8 mouse cellular contexts compared by ENCODE assay signal in the genomic region with DNA sequence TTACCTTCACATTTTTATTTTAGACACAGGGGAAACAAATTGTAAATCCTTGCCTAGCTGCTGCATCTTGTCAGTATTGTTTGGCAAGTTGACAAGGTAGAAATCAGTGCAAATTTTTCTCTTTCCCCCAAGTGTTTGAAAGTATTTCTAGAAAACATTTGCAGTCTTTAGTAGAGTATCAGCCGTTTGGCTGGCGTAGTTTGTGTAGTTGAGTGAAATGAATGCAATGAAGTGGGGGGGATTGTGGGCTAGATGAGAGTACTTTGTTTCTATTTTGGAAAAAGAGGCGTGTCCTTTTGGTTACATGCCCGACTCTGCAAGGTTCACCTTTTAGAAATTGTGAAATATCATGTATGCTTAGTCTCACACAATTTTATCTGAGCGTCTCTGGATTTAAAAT. TPM values are rescaled to one million over a fixed set of nuclear protein-coding genes. Genes with fewer than 3 reads are reported as not detected.
DNase-seq lines count a peak whose midpoint lies in the region; ATAC-seq and TF ChIP-seq lines count a peak whose summit lies in the region.

No protein-coding gene starts in this region.

- H3K9ac ChIP-seq in intestine, embryonic 15.5 days, result peak overlapping the region; percentile 87; the same call in 1 of the 2 replicates
- peak overlapping the region; percentile 91 for H3K9ac ChIP-seq in midbrain, embryonic 11.5 days (ENCODE audit: low read length)

- H3K9me3 ChIP-seq in forebrain, embryonic 10.5 days, result no peaks in the 10 kb centered on the region
- no peaks in the 10 kb centered on the region for H3K9me3 ChIP-seq in intestine, embryonic 15.5 days
- no peaks in the 10 kb centered on the region for H3K9me3 ChIP-seq in midbrain, embryonic 11.5 days (ENCODE audit: control insufficient read depth, low read length)

- TF ChIP-seq POLR2A in spleen, adult 2 months (IDR thresholded peaks at IDR 0.05; ENCODE audit: low read depth, low read length), result no peak

- H3K36me3 ChIP-seq in spleen, adult 2 months (ENCODE audit: control insufficient read depth, insufficient read depth, low read length), result no peaks in the 10 kb centered on the region
- H3K36me3 ChIP-seq in forebrain, embryonic 10.5 days (replicated peaks), result peaks cover 4% of the 10 kb centered on the region; the same call in 1 of the 2 replicates
- H3K36me3 ChIP-seq in intestine, embryonic 15.5 days, result no peaks in the 10 kb centered on the region
- no peaks in the 10 kb centered on the region for H3K36me3 ChIP-seq in midbrain, embryonic 11.5 days (ENCODE audit: control insufficient read depth, insufficient read depth, low read length)

- no peak for ATAC-seq in intestine, embryonic 15.5 days
- no peak for ATAC-seq in midbrain, embryonic 11.5 days (ENCODE audit: low FRiP score)

- peak overlapping the region; percentile 70 for H3K4me2 ChIP-seq in intestine, embryonic 15.5 days (replicated peaks)
- peak overlapping the region; percentile 67 for H3K4me2 ChIP-seq in midbrain, embryonic 11.5 days

- no peak for DNase-seq in spleen, adult 2 months (ENCODE audit: low read depth in 1 of 2, low spot score in 2 of 2)
- no peak for DNase-seq in spleen, postnatal 4 days (ENCODE audit: low spot score in 2 of 2)
- DNase-seq in forebrain, embryonic 10.5 days (ENCODE audit: extremely low spot score, low spot score), result no peak
- no peak for DNase-seq in midbrain, embryonic 11.5 days (ENCODE audit: low spot score, missing footprints)
- DNase-seq in cerebellum, postnatal 4 days (ENCODE audit: low spot score in 2 of 2), result no peak
- DNase-seq in adrenal gland, postnatal 4 days (ENCODE audit: low spot score in 2 of 2), result no peak
- DNase-seq in ovary, adult 18-20 months (ENCODE audit: low spot score), result no peak

- H3K27me3 ChIP-seq in spleen, adult 2 months (ENCODE audit: control insufficient read depth, insufficient read depth, low read length), result no peaks in the 10 kb centered on the region
- peaks cover 4% of the 10 kb centered on the region; the same call in 1 of the 2 replicates for H3K27me3 ChIP-seq in forebrain, embryonic 10.5 days (ENCODE audit: poor library complexity, severe bottlenecking)
- no peaks in the 10 kb centered on the region for H3K27me3 ChIP-seq in intestine, embryonic 15.5 days (replicated peaks)
- H3K27me3 ChIP-seq in midbrain, embryonic 11.5 days (ENCODE audit: control insufficient read depth, insufficient read depth, low read length), result no peaks in the 10 kb centered on the region

- H3K27ac ChIP-seq in spleen, adult 2 months (ENCODE audit: insufficient read depth, low read length), result no peak overlapping the region
- H3K27ac ChIP-seq in forebrain, embryonic 10.5 days, result peak overlapping the region; percentile 98; the same call in 1 of the 2 replicates
- H3K27ac ChIP-seq in intestine, embryonic 15.5 days, result peak overlapping the region; percentile 97; the same call in 1 of the 2 replicates
- no peak overlapping the region for H3K27ac ChIP-seq in midbrain, embryonic 11.5 days (ENCODE audit: low read depth, low read length)

- peak overlapping the region; percentile 39; the same call in 1 of the 2 replicates for H3K4me3 ChIP-seq in spleen, adult 2 months (ENCODE audit: extremely low read depth, insufficient read depth, insufficient read length)
- peak overlapping the region; percentile 94 for H3K4me3 ChIP-seq in forebrain, embryonic 10.5 days
- H3K4me3 ChIP-seq in intestine, embryonic 15.5 days (replicated peaks), result peak overlapping the region; percentile 81
- H3K4me3 ChIP-seq in midbrain, embryonic 11.5 days (ENCODE audit: low read depth, low read length), result peak overlapping the region; percentile 89

- 2% methylated on average over 5 of the region's 5 CpGs for WGBS in spleen, adult 2 months
- 52% methylated on average over 5 of the region's 5 CpGs for WGBS in forebrain, embryonic 10.5 days
- WGBS in intestine, embryonic 15.5 days, result 10% methylated on average over 5 of the region's 5 CpGs
- WGBS in midbrain, embryonic 11.5 days, result 41% methylated on average over 5 of the region's 5 CpGs

- no peak for TF ChIP-seq CTCF in spleen, adult 2 months (IDR thresholded peaks at IDR 0.05; ENCODE audit: extremely low read depth, insufficient read depth, insufficient read length, insufficient replicate concordance)

- no peaks in the 10 kb centered on the region for H3K4me1 ChIP-seq in spleen, adult 2 months (ENCODE audit: control insufficient read depth, insufficient read depth, insufficient read length)
- H3K4me1 ChIP-seq in forebrain, embryonic 10.5 days, result peaks cover 57% of the 10 kb centered on the region
- peaks cover 15% of the 10 kb centered on the region for H3K4me1 ChIP-seq in intestine, embryonic 15.5 days (replicated peaks)
- peaks cover 32% of the 10 kb centered on the region for H3K4me1 ChIP-seq in midbrain, embryonic 11.5 days (ENCODE audit: control insufficient read depth, insufficient read depth, low read length)

RNA-seq across cellular contexts. Expression of a gene that starts 1.6 kb away (rescaled TPM):
- polyA plus RNA-seq in spleen, adult 2 months (2012; rRNA removed), result 11.6 and 12.9 TPM in 2 replicates
- 30.1 and 30.4 TPM in 2 replicates for polyA plus RNA-seq in forebrain, embryonic 10.5 days (2016; fragmentation: Nextera tagmentation; extraction: Ambion mirVana)
- polyA plus RNA-seq in intestine, embryonic 15.5 days (2015; fragmentation: Nextera tagmentation; extraction: Ambion mirVana), result 49.0 and 50.4 TPM in 2 replicates
- 36.8 and 43.6 TPM in 2 replicates for polyA plus RNA-seq in midbrain, embryonic 11.5 days (2014; fragmentation: Nextera tagmentation; extraction: Ambion mirVana)
- 10 to 100 TPM; 90.3 to 90.6 TPM for total RNA-seq in adrenal gland, postnatal 4 days (2021)

Comparison
In these comparisons a context has a peak if more than half of its experiments do, and no peak if none do; other contexts are left out.
1. H3K27ac ChIP-seq: peak in forebrain, embryonic 10.5 days (single experiment) and intestine, embryonic 15.5 days (single experiment); none in spleen, adult 2 months (single experiment) and midbrain, embryonic 11.5 days (single experiment).
2. H3K4me3 ChIP-seq: peak in every context shown above with its lines; median percentile 94 in forebrain, embryonic 10.5 days; 89 in midbrain, embryonic 11.5 days; 81 in intestine, embryonic 15.5 days; 39 in spleen, adult 2 months.